Mouse (Mus musculus) urinary bladder, adult 2 months (tissue): ENCODE measurements at regions not wholly inside any gene's neighbourhood (a gene's known extent, or its start where the extent isn't known, plus 50 kb on each side); places are given as distances from the start of the nearest gene placed in this dataset.

Experiments
- DNase-seq: peaks from one replicate; pipeline ENCODE4 v3.0.0; 2022; ENCODE audit warnings: low spot score

DNA sequence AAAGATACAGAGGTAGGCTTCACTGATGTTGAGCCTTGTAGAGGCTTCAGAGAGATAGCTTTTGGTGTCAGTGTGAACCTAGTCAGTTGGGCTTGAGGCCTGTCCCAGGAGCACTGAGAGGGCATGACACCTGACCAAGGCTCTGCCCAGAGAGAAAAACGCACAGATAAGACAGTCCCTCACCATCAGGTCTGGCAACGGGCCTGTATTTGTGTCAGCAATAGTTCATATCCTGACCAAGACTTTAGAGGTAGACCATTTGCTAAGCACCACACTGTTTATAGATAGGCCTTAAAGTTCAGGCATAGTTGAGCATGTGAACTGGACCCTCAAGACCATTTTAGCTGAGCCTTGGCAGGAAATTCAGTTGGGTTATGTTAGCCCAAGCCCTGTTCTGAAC lies 60.4 kb upstream of the C2cd4b start:
- no peak for DNase-seq

GRCm38 (mm10) chr9:67699846-67700579 lies 59.2 kb upstream of the C2cd4b start:
- DNase-seq: no peak

DNA sequence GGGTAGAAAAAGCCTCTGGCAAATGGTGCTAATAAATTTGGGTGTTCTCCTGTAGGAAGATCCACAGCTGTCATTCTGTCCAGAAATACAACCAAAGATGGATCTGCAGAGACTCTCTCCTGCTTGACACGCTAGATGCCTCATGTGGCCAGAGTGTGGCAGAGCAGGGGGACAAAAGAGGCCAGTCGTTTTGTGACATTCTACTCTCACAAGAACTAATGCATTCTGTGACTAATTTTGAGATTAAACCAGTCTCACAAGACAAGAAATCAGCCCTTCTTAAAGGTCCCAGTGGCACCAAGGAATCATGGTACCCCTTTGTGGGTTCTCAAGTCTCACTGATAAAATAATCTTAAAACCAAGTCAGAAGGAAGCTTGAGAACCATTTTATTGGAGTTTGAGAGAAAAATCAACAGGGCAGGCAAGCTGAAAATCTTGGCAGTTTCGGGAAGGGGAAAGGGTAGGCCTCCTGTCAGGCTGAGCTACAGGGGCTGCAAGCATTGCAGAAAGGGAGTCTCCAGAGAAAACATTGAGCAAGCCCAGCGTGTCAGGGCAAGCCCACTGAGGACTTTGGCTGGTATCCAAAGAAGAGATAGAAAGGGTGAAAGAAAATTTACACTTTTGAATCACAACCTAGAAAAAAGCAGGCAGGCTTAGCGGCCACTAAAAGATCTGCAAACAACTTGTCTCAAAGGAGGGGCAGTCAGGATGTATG lies 50.8 kb upstream of the C2cd4b start:
- DNase-seq: no peak
